Mouse (Mus musculus): ENCODE measurements at regions not wholly inside any gene's neighbourhood (a gene's known extent, or its start where the extent isn't known, plus 50 kb on each side); places are given as distances from the start of the nearest gene placed in this dataset.
A peak's percentile ranks its signal among the peaks of the same experiment; 100 is the strongest.

DNA sequence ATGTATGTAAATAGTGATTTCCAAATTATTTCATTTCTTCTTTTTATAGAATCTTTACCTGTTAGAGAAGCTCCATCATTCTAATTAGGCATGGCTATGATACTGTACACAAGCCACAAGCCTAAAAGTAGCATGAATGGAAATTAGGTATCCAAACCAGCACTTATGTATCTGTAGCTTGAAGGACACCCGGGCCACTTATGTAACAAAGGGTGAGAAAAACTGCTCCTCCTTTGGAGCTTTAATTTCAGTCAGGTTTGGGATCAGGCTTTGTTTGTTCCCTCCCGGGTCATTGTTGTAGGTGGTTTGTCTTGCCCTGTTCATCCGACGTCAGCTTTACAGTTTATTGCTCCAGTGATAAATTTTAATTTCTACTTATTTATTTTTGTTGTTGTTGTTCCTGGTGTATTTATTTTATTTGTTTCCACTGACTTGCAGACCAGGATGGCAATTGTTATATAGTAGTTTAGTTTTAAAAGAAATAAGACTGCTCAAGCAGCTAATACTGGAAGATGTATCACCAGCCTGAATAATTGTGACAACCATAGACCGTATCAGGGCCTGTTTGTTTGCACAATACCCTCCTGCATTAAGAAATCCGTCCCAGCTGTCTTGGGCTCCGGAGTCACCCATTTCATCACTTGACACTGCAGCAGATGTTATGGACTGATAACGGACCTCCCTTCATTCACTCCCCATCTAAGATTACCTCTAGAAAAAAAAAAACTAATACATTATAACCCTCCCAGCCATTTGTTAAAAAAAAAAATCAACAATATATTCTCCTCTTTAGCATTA is 1181.7 kb upstream of the Celf2 start:
- Histone ChIP-seq H3K27ac (ENCODE audit: low read length) (no peak overlapping the region), H3K27me3 (ENCODE audit: control insufficient read depth, insufficient read depth, low read depth, low read length) (no peaks in the 10 kb centered on the region), H3K9ac (ENCODE audit: low read length) (no peak overlapping the region), H3K9me3 (ENCODE audit: control insufficient read depth, low read length) (no peaks in the 10 kb centered on the region), H3K4me1 (replicated peaks; ENCODE audit: control insufficient read depth, insufficient read depth, low read length) (no peaks in the 10 kb centered on the region), H3K4me2 (ENCODE audit: low read depth, low read length) (no peak overlapping the region), H3K36me3 (ENCODE audit: control insufficient read depth, insufficient read depth, low read length) (no peaks in the 10 kb centered on the region), H3K4me3 (ENCODE audit: low read length) (no peak overlapping the region)
- 20% methylated on average over 8 of the region's 8 CpGs for WGBS
- ATAC-seq (ENCODE audit: low read depth), result 0 out of 2 replicates have a peak, but pooled peaks have one; percentile 28

DNA sequence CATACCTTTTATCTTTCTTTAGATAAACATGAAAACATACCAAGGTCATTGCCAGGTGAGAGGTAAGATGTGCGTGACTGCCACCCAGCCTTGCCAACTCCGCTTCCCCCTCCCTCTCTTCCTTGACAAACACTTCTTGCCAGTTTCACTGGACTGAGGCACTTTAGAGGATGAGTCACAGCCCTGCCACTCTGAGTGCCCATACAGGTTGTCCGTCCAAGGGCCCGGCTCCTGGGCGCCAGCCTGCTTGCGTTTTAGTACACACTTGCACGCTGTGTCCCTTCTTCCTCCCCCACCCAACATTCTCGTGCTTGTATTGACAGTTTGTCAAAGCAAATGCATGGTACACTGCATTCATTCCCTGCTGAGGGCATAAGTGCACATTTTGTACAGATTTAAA is 1151.7 kb upstream of the 4930412O13Rik start:
- H3K27me3 ChIP-seq (ENCODE audit: control insufficient read depth, insufficient read depth, low read depth, low read length), result no peaks in the 10 kb centered on the region
- H3K27ac ChIP-seq (ENCODE audit: low read length), result no peak overlapping the region
- ATAC-seq (ENCODE audit: low read depth), result peak; percentile 85
- H3K36me3 ChIP-seq (ENCODE audit: control insufficient read depth, insufficient read depth, low read length), result no peaks in the 10 kb centered on the region
- no peaks in the 10 kb centered on the region for H3K9me3 ChIP-seq (ENCODE audit: control insufficient read depth, low read length)
- no peak overlapping the region for H3K9ac ChIP-seq (ENCODE audit: low read length)
- H3K4me1 ChIP-seq (replicated peaks; ENCODE audit: control insufficient read depth, insufficient read depth, low read length), result no peaks in the 10 kb centered on the region; the same call in 1 of the 2 replicates
- H3K4me2 ChIP-seq (ENCODE audit: low read depth, low read length), result 0 out of 2 replicates have a peak overlapping the region, but pooled peaks have one; percentile 18
- no peak overlapping the region for H3K4me3 ChIP-seq (ENCODE audit: low read length)
- 24% methylated on average over 8 of the region's 8 CpGs for WGBS

DNA sequence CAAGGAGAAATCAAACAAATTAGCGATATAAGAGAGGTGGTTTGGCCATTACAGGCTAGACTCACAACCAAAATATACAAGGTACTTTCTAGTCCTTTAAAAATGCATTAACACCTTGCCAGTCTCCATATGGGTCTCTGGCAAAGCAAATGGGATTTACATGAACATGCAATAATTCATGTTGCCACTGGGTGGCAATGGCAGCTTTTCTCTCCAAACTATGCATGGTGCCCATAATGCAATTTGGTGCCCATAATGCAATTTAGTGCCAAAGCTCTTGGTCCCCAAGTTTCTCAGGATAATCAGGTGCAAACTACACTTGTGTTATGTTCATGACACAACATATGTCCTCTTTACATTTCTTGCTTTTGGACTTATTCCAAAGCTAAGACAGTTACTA is 1126.9 kb upstream of the 4930412O13Rik start:
- Histone ChIP-seq H3K4me1 (replicated peaks; ENCODE audit: control insufficient read depth, insufficient read depth, low read length) (no peaks in the 10 kb centered on the region), H3K4me3 (ENCODE audit: low read length) (no peak overlapping the region), H3K27me3 (ENCODE audit: control insufficient read depth, insufficient read depth, low read depth, low read length) (no peaks in the 10 kb centered on the region), H3K27ac (ENCODE audit: low read length) (no peak overlapping the region), H3K9ac (ENCODE audit: low read length) (no peak overlapping the region), H3K4me2 (ENCODE audit: low read depth, low read length) (no peak overlapping the region), H3K36me3 (ENCODE audit: control insufficient read depth, insufficient read depth, low read length) (no peaks in the 10 kb centered on the region), H3K9me3 (ENCODE audit: control insufficient read depth, low read length) (no peaks in the 10 kb centered on the region)
- no peak for ATAC-seq (ENCODE audit: low read depth)
- WGBS, result 10% methylated on average over 1 of the region's 1 CpGs

- no peak overlapping the region for H3K9ac ChIP-seq (ENCODE audit: low read length)
- H3K9me3 ChIP-seq (ENCODE audit: control insufficient read depth, low read length), result no peaks in the 10 kb centered on the region
- H3K27ac ChIP-seq (ENCODE audit: low read length), result no peak overlapping the region
- H3K4me1 ChIP-seq (replicated peaks; ENCODE audit: control insufficient read depth, insufficient read depth, low read length), result no peaks in the 10 kb centered on the region
- no peak overlapping the region for H3K4me2 ChIP-seq (ENCODE audit: low read depth, low read length)
- 31% methylated on average over 4 of the region's 4 CpGs for WGBS
- H3K36me3 ChIP-seq (ENCODE audit: control insufficient read depth, insufficient read depth, low read length), result no peaks in the 10 kb centered on the region
- no peaks in the 10 kb centered on the region for H3K27me3 ChIP-seq (ENCODE audit: control insufficient read depth, insufficient read depth, low read depth, low read length)
- no peak overlapping the region for H3K4me3 ChIP-seq (ENCODE audit: low read length)
- no peak for ATAC-seq (ENCODE audit: low read depth)
Measured at GRCm38 (mm10) chr2:8756546-8756945, 1124.5 kb upstream of the 4930412O13Rik start.

GRCm38 (mm10) chr2:8770636-8771035 is 1110.4 kb upstream of the 4930412O13Rik start:
- no peak for ATAC-seq (ENCODE audit: low read depth)
- Histone ChIP-seq H3K27ac (ENCODE audit: low read length) (no peak overlapping the region), H3K4me3 (ENCODE audit: low read length) (no peak overlapping the region), H3K36me3 (ENCODE audit: control insufficient read depth, insufficient read depth, low read length) (no peaks in the 10 kb centered on the region), H3K9ac (ENCODE audit: low read length) (no peak overlapping the region), H3K27me3 (ENCODE audit: control insufficient read depth, insufficient read depth, low read depth, low read length) (no peaks in the 10 kb centered on the region), H3K4me2 (ENCODE audit: low read depth, low read length) (no peak overlapping the region), H3K9me3 (ENCODE audit: control insufficient read depth, low read length) (no peaks in the 10 kb centered on the region), H3K4me1 (replicated peaks; ENCODE audit: control insufficient read depth, insufficient read depth, low read length) (no peaks in the 10 kb centered on the region)
- 65% methylated on average over 4 of the region's 4 CpGs for WGBS

- ATAC-seq (ENCODE audit: low read depth), result no peak
- H3K4me2 ChIP-seq (ENCODE audit: low read depth, low read length), result no peak overlapping the region
- H3K9me3 ChIP-seq (ENCODE audit: control insufficient read depth, low read length), result no peaks in the 10 kb centered on the region
- no peak overlapping the region for H3K27ac ChIP-seq (ENCODE audit: low read length)
- 68% methylated on average over 7 of the region's 7 CpGs for WGBS
- H3K4me1 ChIP-seq (replicated peaks; ENCODE audit: control insufficient read depth, insufficient read depth, low read length), result no peaks in the 10 kb centered on the region
- H3K4me3 ChIP-seq (ENCODE audit: low read length), result no peak overlapping the region
- H3K36me3 ChIP-seq (ENCODE audit: control insufficient read depth, insufficient read depth, low read length), result no peaks in the 10 kb centered on the region
- H3K9ac ChIP-seq (ENCODE audit: low read length), result no peak overlapping the region
- H3K27me3 ChIP-seq (ENCODE audit: control insufficient read depth, insufficient read depth, low read depth, low read length), result no peaks in the 10 kb centered on the region
Measured at GRCm38 (mm10) chr2:8781152-8781935, 1099.7 kb upstream of the 4930412O13Rik start.

DNA sequence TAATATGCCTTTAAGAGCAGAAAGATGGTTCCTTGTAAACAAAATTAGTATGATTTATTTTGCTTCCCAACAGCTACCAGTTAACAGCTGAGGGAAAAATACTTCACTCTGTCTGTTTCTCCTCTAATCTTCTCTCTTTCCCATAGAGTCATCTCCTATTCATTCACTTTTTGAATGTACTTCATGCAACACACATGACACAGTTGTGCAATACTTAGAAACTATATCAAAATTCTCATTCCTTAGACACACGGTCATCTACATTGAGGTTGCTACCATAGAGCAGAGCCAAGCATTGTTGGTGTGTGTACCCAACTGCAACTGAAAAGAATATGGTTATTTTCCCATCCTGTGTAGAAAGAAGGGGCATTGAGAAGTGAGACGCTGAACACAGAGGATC is 1098.8 kb upstream of the 4930412O13Rik start:
- H3K4me1 ChIP-seq (replicated peaks; ENCODE audit: control insufficient read depth, insufficient read depth, low read length), result no peaks in the 10 kb centered on the region
- H3K27ac ChIP-seq (ENCODE audit: low read length), result no peak overlapping the region
- H3K9ac ChIP-seq (ENCODE audit: low read length), result no peak overlapping the region
- no peak for ATAC-seq (ENCODE audit: low read depth)
- no peaks in the 10 kb centered on the region for H3K27me3 ChIP-seq (ENCODE audit: control insufficient read depth, insufficient read depth, low read depth, low read length)
- H3K9me3 ChIP-seq (ENCODE audit: control insufficient read depth, low read length), result no peaks in the 10 kb centered on the region
- H3K4me2 ChIP-seq (ENCODE audit: low read depth, low read length), result no peak overlapping the region
- no peaks in the 10 kb centered on the region for H3K36me3 ChIP-seq (ENCODE audit: control insufficient read depth, insufficient read depth, low read length)
- H3K4me3 ChIP-seq (ENCODE audit: low read length), result no peak overlapping the region
- WGBS, result 84% methylated on average over 2 of the region's 2 CpGs

DNA sequence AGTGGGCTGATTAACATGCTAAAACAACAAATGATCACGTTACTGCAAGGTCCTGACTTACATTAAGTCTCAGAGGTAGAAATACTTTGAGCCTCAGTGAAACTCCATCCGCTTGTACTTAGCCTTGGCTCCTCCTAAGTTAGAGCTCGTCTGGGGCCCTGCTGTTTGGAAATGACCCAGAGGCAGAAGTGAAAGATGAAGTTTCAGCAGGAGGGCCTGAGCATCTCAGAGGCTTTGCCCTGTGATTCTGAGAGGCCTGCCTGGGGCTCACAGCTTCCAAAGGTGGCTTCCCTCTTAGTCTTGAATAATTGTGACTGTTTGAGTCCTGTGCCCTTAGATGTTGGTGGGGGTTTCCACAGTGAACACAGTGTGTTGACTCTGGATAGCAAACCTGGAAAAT is 1079.0 kb upstream of the 4930412O13Rik start:
- no peak overlapping the region for H3K27ac ChIP-seq (ENCODE audit: low read length)
- no peaks in the 10 kb centered on the region for H3K4me1 ChIP-seq (replicated peaks; ENCODE audit: control insufficient read depth, insufficient read depth, low read length)
- no peak overlapping the region for H3K4me2 ChIP-seq (ENCODE audit: low read depth, low read length)
- 42% methylated on average over 3 of the region's 3 CpGs for WGBS
- no peaks in the 10 kb centered on the region for H3K9me3 ChIP-seq (ENCODE audit: control insufficient read depth, low read length)
- no peak for ATAC-seq (ENCODE audit: low read depth)
- no peak overlapping the region for H3K9ac ChIP-seq (ENCODE audit: low read length)
- no peak overlapping the region for H3K4me3 ChIP-seq (ENCODE audit: low read length)
- no peaks in the 10 kb centered on the region for H3K27me3 ChIP-seq (ENCODE audit: control insufficient read depth, insufficient read depth, low read depth, low read length)
- H3K36me3 ChIP-seq (ENCODE audit: control insufficient read depth, insufficient read depth, low read length), result no peaks in the 10 kb centered on the region

DNA sequence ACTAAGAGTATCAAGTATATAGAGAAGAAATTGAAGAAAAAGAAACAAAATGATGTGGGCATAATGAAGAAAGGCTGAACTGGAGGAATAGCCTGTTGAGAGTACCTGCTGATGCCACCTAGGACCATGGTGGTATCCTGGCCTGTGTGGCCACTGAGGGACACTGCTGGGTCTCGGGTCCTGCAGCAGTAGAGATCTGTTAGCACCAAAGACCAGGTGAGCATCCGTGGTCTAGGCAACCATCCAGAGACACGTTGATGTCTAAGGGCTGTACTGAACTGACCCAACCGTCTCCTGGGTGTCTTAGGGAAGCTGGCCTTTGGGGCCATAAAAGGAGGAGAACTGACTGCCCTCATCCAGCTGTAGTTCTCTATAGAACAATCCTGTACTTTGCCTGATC is 1071.4 kb upstream of the 4930412O13Rik start:
- no peaks in the 10 kb centered on the region for H3K36me3 ChIP-seq (ENCODE audit: control insufficient read depth, insufficient read depth, low read length)
- no peak overlapping the region for H3K9ac ChIP-seq (ENCODE audit: low read length)
- no peak for ATAC-seq (ENCODE audit: low read depth)
- no peaks in the 10 kb centered on the region for H3K4me1 ChIP-seq (replicated peaks; ENCODE audit: control insufficient read depth, insufficient read depth, low read length)
- 88% methylated on average over 4 of the region's 4 CpGs for WGBS
- no peak overlapping the region for H3K27ac ChIP-seq (ENCODE audit: low read length)
- H3K27me3 ChIP-seq (ENCODE audit: control insufficient read depth, insufficient read depth, low read depth, low read length), result no peaks in the 10 kb centered on the region
- no peak overlapping the region for H3K4me3 ChIP-seq (ENCODE audit: low read length)
- H3K4me2 ChIP-seq (ENCODE audit: low read depth, low read length), result no peak overlapping the region
- H3K9me3 ChIP-seq (ENCODE audit: control insufficient read depth, low read length), result no peaks in the 10 kb centered on the region

All from lung, embryonic 16.5 days (tissue).